Mouse (Mus musculus): ENCODE data around the gene Trpv2.

DNA sequence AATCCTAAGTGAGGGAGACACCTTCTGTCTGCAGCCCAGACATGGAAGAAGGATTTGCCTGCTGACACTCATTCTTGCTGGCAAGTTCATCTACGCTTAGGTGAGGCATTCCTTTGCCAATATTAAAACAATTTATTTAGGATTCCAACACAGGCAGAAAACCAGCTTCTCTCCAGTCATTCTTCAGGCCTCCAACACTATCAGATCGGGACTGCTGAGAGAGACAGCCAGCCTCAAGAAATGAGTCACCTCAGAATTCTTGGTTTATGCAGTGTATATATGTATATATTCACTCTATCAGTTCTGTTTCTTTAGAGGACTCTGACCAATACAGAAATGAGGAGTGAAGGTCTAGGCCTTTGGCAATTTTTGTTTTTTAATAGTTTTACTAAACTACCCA lies 10.7 kb upstream of the Trpv2 start:
- TF ChIP-seq GATA1 (IDR thresholded peaks at IDR 0.05; ENCODE audit: borderline replicate concordance, low read length) (no peak), CTCF (IDR thresholded peaks at IDR 0.05; ENCODE audit: low read depth, low read length) (no peak), POLR2AphosphoS5 (IDR thresholded peaks at IDR 0.05; ENCODE audit: insufficient replicate concordance, low read depth, low read length) (no peak), TAL1 (conservative IDR thresholded peaks at IDR 0.05; ENCODE audit: low read depth, low read length) (no peak)
